Mouse (Mus musculus): ENCODE data around the gene Erbb4.

The Erbb4 gene

DNA sequence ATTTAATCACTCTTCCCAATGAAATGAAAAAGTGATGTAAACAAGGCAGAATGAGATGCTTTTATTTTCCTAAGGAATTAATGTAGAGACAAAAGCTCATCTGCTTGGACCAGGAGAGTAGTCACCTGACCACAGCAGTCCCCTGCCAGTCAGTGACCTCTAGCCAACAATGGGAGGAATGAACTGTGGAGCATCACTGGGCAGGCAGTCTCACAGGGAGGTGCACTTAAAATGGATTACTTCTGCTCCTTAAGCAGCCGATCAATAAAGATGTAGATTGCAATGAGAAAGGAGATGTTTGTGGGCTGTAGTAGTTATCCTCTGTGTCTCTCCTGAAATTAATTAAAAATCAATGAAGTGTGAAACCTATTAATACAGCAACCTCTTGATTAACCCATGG, 1018.2 kb downstream of the Erbb4 start:
- in situ Hi-C loops (cut with MboI), result no loop called here

- in situ Hi-C loops (cut with MboI), result no loop called here
These were observed 1051.4 kb downstream of the Erbb4 start for GRCm38 (mm10) chr1:68056494-68056893.

DNA sequence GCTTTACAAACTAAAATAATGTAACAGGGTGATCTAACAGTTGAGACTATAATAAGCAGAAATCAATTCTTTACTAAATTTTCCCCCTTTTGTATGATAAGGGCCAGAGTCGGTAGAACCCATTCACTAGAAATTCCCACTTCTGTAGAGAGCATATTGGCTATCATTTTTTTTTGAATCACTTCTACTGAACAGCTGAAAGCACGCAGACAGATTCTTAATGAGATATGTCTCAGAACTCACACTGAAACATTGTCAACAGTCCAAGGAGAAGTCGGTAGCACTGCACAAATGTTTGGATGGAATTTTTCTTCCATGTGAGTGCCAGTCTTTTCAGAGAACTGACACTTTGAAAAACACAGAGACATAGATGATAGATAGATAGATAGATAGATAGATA, 1053.1 kb downstream of the Erbb4 start:
- in situ Hi-C loops (cut with MboI), result no loop called here

- in situ Hi-C loops (cut with MboI), result no loop called here
These were observed 1058.0 kb downstream of the Erbb4 start for GRCm38 (mm10) chr1:68049856-68050255.

DNA sequence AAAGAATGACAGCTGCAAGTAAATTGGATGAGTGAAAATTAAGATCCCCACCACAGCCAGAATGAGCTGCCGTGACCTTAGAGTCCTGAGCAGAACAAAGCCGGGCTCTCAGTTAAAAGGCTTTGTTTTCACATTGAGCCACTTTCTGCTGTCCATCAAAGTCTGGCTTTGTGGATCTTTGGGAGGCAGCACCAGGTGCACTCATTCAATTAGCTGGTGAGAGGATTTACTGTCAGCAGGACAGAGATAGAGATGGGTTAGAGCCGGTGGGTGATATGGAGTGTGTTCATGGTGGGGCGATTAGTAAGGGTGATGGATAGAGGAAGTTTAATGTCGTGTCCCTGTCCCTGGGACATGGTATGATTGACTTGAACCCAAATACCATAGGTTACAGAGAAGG, 1060.7 kb downstream of the Erbb4 start:
- in situ Hi-C loops (cut with MboI), result no loop called here

GRCm38 (mm10) chr1:68046551-68046970, 1061.3 kb downstream of the Erbb4 start:
- in situ Hi-C loops (cut with MboI), result no loop called here

GRCm38 (mm10) chr1:68024086-68024940, 1083.5 kb downstream of the Erbb4 start:
- in situ Hi-C loops (cut with MboI), result no loop called here

GRCm38 (mm10) chr1:68020020-68020419, 1087.8 kb downstream of the Erbb4 start:
- in situ Hi-C loops (cut with MboI), result no loop called here

DNA sequence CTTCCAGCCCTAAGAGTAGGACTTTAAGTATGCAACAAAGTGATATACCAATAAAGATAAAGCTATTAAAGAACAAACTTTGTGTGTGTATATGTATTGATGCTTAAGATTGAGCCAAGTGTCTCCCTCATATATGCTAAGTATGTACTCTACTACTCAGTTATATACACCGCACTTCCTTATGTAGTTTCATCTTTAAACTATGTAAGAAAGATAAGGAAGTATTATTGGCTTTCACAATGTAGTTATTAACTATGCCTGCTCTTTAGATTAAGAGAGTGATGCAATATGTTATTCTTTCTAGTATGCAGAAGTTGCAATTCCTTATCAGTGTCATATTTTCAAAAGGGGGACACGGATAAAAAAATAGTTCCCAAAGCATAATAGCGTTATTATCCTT, 1088.2 kb downstream of the Erbb4 start:
- in situ Hi-C loops (cut with MboI), result no loop called here

All from mature B cell (primary cell).